ENCODE assay signal across 8 mouse cellular contexts in genomic region chr10:39064732-39065131, GRCm38 (mm10).
DNase-seq lines count a peak whose midpoint lies in the region; ATAC-seq and TF ChIP-seq lines count a peak whose summit lies in the region.

No protein-coding gene starts in this region.

- no peak overlapping the region for H3K4me3 ChIP-seq in cerebellum, adult 2 months (replicated peaks; ENCODE audit: insufficient read depth, low read depth, low read length)
- H3K4me3 ChIP-seq in limb, embryonic 11.5 days (ENCODE audit: low read depth, low read length): no peak overlapping the region

- no peaks in the 10 kb centered on the region for H3K36me3 ChIP-seq in limb, embryonic 11.5 days (ENCODE audit: control insufficient read depth, insufficient read depth, low read length)

- no peak overlapping the region for H3K27ac ChIP-seq in cerebellum, adult 2 months (ENCODE audit: insufficient read depth, low read length)
- no peak overlapping the region for H3K27ac ChIP-seq in limb, embryonic 11.5 days (replicated peaks; ENCODE audit: low read depth, low read length)

- WGBS in cerebellum, adult 2 months: 90% methylated on average over 5 of the region's 5 CpGs
- 94% methylated on average over 5 of the region's 5 CpGs for WGBS in limb, embryonic 11.5 days

- intact Hi-C loops in left cerebral cortex, postnatal 4 days (cut with DNase I): no loop called here

- no peak for TF ChIP-seq POLR2A in cerebellum, adult 2 months (IDR thresholded peaks at IDR 0.05; ENCODE audit: borderline replicate concordance, insufficient read depth, low read length)

- H3K9me3 ChIP-seq in limb, embryonic 11.5 days (ENCODE audit: control insufficient read depth, low read length): no peaks in the 10 kb centered on the region

- TF ChIP-seq CTCF in cerebellum, adult 2 months (IDR thresholded peaks at IDR 0.05; ENCODE audit: borderline replicate concordance, insufficient read depth, low read depth, low read length): 0 out of 2 replicates have a peak, but pooled peaks have one; percentile 6

- H3K9ac ChIP-seq in limb, embryonic 11.5 days (ENCODE audit: low read length): no peak overlapping the region

- no peak for DNase-seq in cerebellum, adult 2 months
- no peak for DNase-seq in cerebellum, adult 8-10 months
- peak; percentile 44 for DNase-seq in left cerebral cortex, postnatal 4 days
- DNase-seq in left cerebral cortex, adult 18-20 months (ENCODE audit: low spot score in 2 of 2): no peak
- peak; percentile 29 for DNase-seq in WW6 (ENCODE audit: low read depth, low spot score)
- DNase-seq in limb, embryonic 11.5 days (ENCODE audit: low spot score): peak; percentile 44
- no peak for DNase-seq in urinary bladder, adult 18-20 months (ENCODE audit: low spot score in 2 of 2)
- DNase-seq in layer of hippocampus, adult 9-11 months: no peak

- H3K4me2 ChIP-seq in limb, embryonic 11.5 days (ENCODE audit: low read depth, severe bottlenecking): no peak overlapping the region

- ATAC-seq in limb, embryonic 11.5 days (ENCODE audit: insufficient number of reproducible peaks, low FRiP score, low TSS enrichment, low read depth): no peak

- H3K4me1 ChIP-seq in cerebellum, adult 2 months (ENCODE audit: control insufficient read depth, insufficient read depth, low read length): no peaks in the 10 kb centered on the region
- no peaks in the 10 kb centered on the region for H3K4me1 ChIP-seq in limb, embryonic 11.5 days (ENCODE audit: control insufficient read depth, insufficient read depth, low read length)

- no peaks in the 10 kb centered on the region for H3K27me3 ChIP-seq in cerebellum, adult 2 months (ENCODE audit: control insufficient read depth, insufficient read depth, low read length)
- no peaks in the 10 kb centered on the region for H3K27me3 ChIP-seq in limb, embryonic 11.5 days (ENCODE audit: control insufficient read depth, insufficient read depth, low read length)

Comparison
In these comparisons a context has a peak if more than half of its experiments do, and no peak if none do; other contexts are left out.
1. DNase-seq: peak in left cerebral cortex, postnatal 4 days (single experiment), WW6 (single experiment) and limb, embryonic 11.5 days (single experiment); none in cerebellum, adult 2 months (0 of 2), cerebellum, adult 8-10 months (single experiment), left cerebral cortex, adult 18-20 months (0 of 2), urinary bladder, adult 18-20 months (0 of 2) and layer of hippocampus, adult 9-11 months (single experiment).